Mouse (Mus musculus) lung, adult 2 months (tissue): ENCODE measurements around the gene Gtpbp2.

Experiments
- CTCF ChIP-seq: fragments of 200-500 bp; IDR thresholded peaks from 2 replicates; pipeline ENCODE4 v1.5.1; 2011; ENCODE audit warnings: mild to moderate bottlenecking, low read length, control low read depth; ENCODE audit not compliant: insufficient read depth
- POLR2A ChIP-seq: fragments of 200-500 bp; IDR thresholded peaks from 2 replicates; pipeline ENCODE4 v1.6.1; 2011; ENCODE audit warnings: low read depth, mild to moderate bottlenecking, control low read depth, low read length, borderline replicate concordance; ENCODE audit errors: extremely low read depth

DNA sequence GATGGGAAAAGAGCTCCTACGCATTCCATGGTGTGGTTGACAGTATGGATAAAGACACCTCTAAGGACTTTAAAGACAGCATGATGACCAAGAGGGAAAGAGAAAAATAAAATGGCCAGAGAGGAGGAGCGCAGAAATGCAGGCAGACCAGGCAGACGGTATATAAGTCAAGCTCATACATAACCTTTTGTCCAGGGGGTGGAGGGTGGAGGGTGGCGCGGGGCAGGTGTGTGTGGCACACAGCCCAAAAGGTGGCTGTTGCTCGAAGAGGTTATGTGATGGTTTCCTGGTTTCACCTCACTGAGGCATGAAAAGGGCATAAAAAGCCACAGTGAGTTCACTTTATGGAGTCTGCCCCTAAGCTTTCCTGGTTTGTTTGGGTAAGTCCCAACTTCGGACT, 1.7 kb downstream of the Gtpbp2 start:
- TF ChIP-seq CTCF, result no peak
- no peak for TF ChIP-seq POLR2A
